Mouse (Mus musculus) G1E (cell line): ENCODE results near the gene Arf3.

Experiments
- CTCF ChIP-seq: IDR thresholded peaks from 2 replicates; pipeline ENCODE4 v1.5.1; 2012; ENCODE audit warnings: low read depth, low read length, inconsistent platforms, mixed read lengths
- GATA2 ChIP-seq: IDR thresholded peaks from 2 replicates; pipeline ENCODE4 v1.6.1; 2012; ENCODE audit warnings: low read depth, low read length, inconsistent platforms, borderline replicate concordance

DNA sequence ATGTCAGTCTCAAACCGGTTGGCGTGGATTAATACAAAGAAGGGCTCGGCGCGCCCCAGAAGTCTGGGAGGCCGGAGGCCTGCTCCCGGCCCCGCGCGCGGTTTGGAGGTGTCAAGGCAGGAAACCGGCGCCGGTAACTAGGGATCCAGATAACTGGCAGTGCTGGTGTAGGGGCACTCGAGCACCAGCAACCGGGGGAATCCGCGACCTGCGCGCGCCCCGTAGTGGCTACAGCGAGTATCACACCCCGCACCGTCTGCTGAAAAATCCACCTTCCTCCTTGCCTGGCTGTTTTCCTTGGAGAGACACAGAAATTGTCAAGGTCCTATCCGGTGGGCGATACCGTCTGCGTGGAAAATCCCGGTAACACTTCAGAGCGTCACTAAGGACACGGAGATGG lies 41.0 kb upstream of the Arf3 start:
- TF ChIP-seq CTCF (peak; percentile 93), GATA2 (no peak)
